Mouse (Mus musculus) B cell, adult 62 days (primary cell): ENCODE results near the gene Aqp8. TPM values are rescaled to one million over a fixed set of nuclear protein-coding genes. Genes with fewer than 3 reads are reported as not detected.

Experiments
- total RNA-seq: library from RNA; stranded (reverse); gene quantifications from 4 replicates; pipeline ENCODE4 v1.2.4, GENCODE M21; 2023

Gene Aqp8
- total RNA-seq, result not detected in 4 replicates

GRCm38 (mm10) chr7:123462070-123462501 is at the start of gene Aqp8:
Gene Aqp8, plus strand, starts transcription at chr7:123462291.

GRCm38 (mm10) chr7:123500239-123501219 is 38.4 kb downstream of the Aqp8 start, which contains the start of gene Zkscan2:
Gene Zkscan2, minus strand, starts transcription at chr7:123500449.

Other genes with a start within 250 kb of the Aqp8 start
- not detected in 4 replicates for gene Slc5a11, start 247.5 kb upstream of the Aqp8 start, total RNA-seq
- gene Lcmt1, start 92.5 kb upstream of the Aqp8 start, total RNA-seq, result 8.8 to 11.0 TPM (median 9.2 TPM) in 4 replicates
- gene Arhgap17, start 92.4 kb upstream of the Aqp8 start, total RNA-seq, result 279 to 319 TPM (median 293 TPM) in 4 replicates
- gene Zkscan2, start 38.2 kb downstream of the Aqp8 start, total RNA-seq, result 0.33 to 0.94 TPM (median 0.74 TPM) in 4 replicates